Mouse (Mus musculus): ENCODE measurements around the gene Crybg2. TPM values are rescaled to one million over a fixed set of nuclear protein-coding genes. Genes with fewer than 3 reads are reported as not detected.

Crybg2 gene
- total RNA-seq, 4 experiments from 2014 or later, result 0.50 TPM; not detected in 3

GRCm38 (mm10) chr4:134119644-134120043, 59.0 kb downstream of the Crybg2 start:
- DNase-seq (ENCODE audit: low spot score), result no peak

- no peak for DNase-seq (ENCODE audit: low spot score)
Observed at GRCm38 (mm10) chr4:134120192-134120805, 59.7 kb downstream of the Crybg2 start.

- no peak for DNase-seq (ENCODE audit: low spot score)
Observed at GRCm38 (mm10) chr4:134120916-134121315, 60.3 kb downstream of the Crybg2 start.

- no peak for DNase-seq (ENCODE audit: low spot score)
Observed at GRCm38 (mm10) chr4:134121571-134121970, 61.0 kb downstream of the Crybg2 start.

GRCm38 (mm10) chr4:134122281-134122680, 61.7 kb downstream of the Crybg2 start:
- DNase-seq (ENCODE audit: low spot score), result no peak

GRCm38 (mm10) chr4:134123147-134123546, 62.5 kb downstream of the Crybg2 start:
- DNase-seq (ENCODE audit: low spot score), result no peak

- no peak for DNase-seq (ENCODE audit: low spot score)
Observed at GRCm38 (mm10) chr4:134123680-134124551, 63.3 kb downstream of the Crybg2 start.

GRCm38 (mm10) chr4:134125383-134126060, 64.9 kb downstream of the Crybg2 start:
- DNase-seq (ENCODE audit: low spot score), result no peak

GRCm38 (mm10) chr4:134126300-134127120, 65.9 kb downstream of the Crybg2 start:
- DNase-seq (ENCODE audit: low spot score), result no peak

GRCm38 (mm10) chr4:134127121-134127455, 66.5 kb downstream of the Crybg2 start:
- DNase-seq (ENCODE audit: low spot score), result no peak

GRCm38 (mm10) chr4:134127793-134128192, 67.2 kb downstream of the Crybg2 start:
- DNase-seq (ENCODE audit: low spot score), result no peak

GRCm38 (mm10) chr4:134128221-134128982, 67.8 kb downstream of the Crybg2 start, which contains the start of gene Sh3bgrl3:
Gene Sh3bgrl3 (minus strand): TSS chr4:134128789.
- peak; percentile 89 for DNase-seq (ENCODE audit: low spot score)

- no peak for DNase-seq (ENCODE audit: low spot score)
Observed at GRCm38 (mm10) chr4:134128983-134129362, 68.4 kb downstream of the Crybg2 start.

- no peak for DNase-seq (ENCODE audit: low spot score)
Observed at GRCm38 (mm10) chr4:134129482-134129881, 68.9 kb downstream of the Crybg2 start.

- DNase-seq (ENCODE audit: low spot score), result no peak
Observed at GRCm38 (mm10) chr4:134132117-134132516, 71.5 kb downstream of the Crybg2 start.

- no peak for DNase-seq (ENCODE audit: low spot score)
Observed at GRCm38 (mm10) chr4:134132519-134133095, 72.0 kb downstream of the Crybg2 start.

- no peak for DNase-seq (ENCODE audit: low spot score)
Observed at GRCm38 (mm10) chr4:134136280-134136926, 75.8 kb downstream of the Crybg2 start.

GRCm38 (mm10) chr4:134138857-134139256, 78.2 kb downstream of the Crybg2 start:
- no peak for DNase-seq (ENCODE audit: low spot score)
